Mouse (Mus musculus): Measurements from ENCODE around the gene Rbfox2. TPM values are rescaled to one million over a fixed set of nuclear protein-coding genes. Genes with fewer than 3 reads are reported as not detected.

Rbfox2 gene
- polyA plus RNA-seq, 1 experiment from 2014 or later = 6.5 TPM

GRCm38 (mm10) chr15:77037278-77038161 lies 269.3 kb downstream of the Rbfox2 start:
- DNase-seq (ENCODE audit: low spot score) = no peak

GRCm38 (mm10) chr15:77036989-77037277 lies 269.9 kb downstream of the Rbfox2 start:
- no peak for DNase-seq (ENCODE audit: low spot score)

DNA sequence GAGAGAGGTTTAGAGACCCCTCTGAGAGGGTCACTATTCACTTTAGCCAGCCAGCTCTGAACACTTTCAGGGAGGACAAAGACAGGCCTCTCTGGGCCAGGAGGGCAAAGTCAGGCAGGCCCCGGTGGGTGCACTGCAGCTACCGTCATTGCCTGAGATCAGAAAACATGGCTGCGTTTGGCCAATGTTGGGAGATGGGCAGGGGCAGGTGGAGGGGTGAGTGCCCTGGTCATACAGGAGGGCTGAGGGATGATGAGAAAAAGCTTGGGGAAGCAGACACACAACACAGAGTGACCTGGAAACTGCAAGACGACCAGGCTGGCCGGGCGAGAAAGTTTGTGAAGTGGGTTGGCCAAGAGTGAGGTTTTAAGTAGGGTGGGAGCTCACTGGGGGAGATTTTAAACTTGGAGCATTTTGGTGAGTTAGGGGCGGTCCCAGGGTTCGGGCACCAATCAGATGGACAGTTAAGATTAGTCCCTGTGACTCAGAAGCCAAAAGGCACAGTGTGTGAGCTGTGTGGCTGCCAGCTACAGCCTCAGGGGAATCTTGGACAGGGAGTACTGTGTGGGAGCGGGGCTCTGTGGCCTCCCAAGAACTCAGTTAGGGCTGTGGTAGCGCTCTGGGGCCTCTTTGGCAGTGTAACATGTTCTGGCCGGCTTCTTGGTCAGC lies 270.4 kb downstream of the Rbfox2 start:
- DNase-seq (ENCODE audit: low spot score) = no peak

GRCm38 (mm10) chr15:77035643-77036042 lies 271.2 kb downstream of the Rbfox2 start:
- DNase-seq (ENCODE audit: low spot score) = no peak

DNA sequence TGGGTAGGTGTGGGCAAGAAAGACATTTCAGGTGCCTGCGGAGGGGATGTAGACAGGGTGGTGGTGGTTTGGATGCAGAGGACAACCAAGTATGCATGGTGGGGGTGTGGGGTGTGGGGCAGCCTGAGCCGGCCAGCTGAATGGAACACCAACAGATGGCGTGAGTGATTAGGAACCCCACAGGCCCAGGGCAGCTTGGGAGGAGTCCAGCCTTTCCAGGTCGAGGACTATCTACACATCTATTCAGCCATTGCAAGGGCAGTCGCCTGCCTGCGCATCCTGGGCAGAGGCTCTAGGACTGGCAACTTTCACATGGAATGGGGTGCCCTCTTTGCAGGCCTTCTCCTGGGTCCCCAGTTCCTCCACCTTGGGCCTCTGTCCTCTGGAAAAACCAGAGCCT lies 272.3 kb downstream of the Rbfox2 start:
- no peak for DNase-seq (ENCODE audit: low spot score)

- no peak for DNase-seq (ENCODE audit: low spot score)
These were observed 275.5 kb downstream of the Rbfox2 start for GRCm38 (mm10) chr15:77031271-77031670.

GRCm38 (mm10) chr15:77029331-77029991 lies 277.3 kb downstream of the Rbfox2 start:
- DNase-seq (ENCODE audit: low spot score) = peak; percentile 40

Other genes with a start within 250 kb of the Rbfox2 start
- 0.15 TPM in 1 of 2 replicates, not detected in the other for gene Apol7a, start 92.1 kb upstream of the Rbfox2 start, polyA plus RNA-seq (2015; fragmentation: Nextera tagmentation; extraction: Ambion mirVana)
- 0.69 and 0.90 TPM in 2 replicates for gene Apol9a, start 104.1 kb upstream of the Rbfox2 start, polyA plus RNA-seq (2015; fragmentation: Nextera tagmentation; extraction: Ambion mirVana)
- gene Apol7b, start 140.5 kb upstream of the Rbfox2 start, polyA plus RNA-seq (2015; fragmentation: Nextera tagmentation; extraction: Ambion mirVana) = 0.27 and 0.46 TPM in 2 replicates
- gene Apol10a, start 170.0 kb upstream of the Rbfox2 start, polyA plus RNA-seq (2015; fragmentation: Nextera tagmentation; extraction: Ambion mirVana) = 0.05 TPM in 1 of 2 replicates, not detected in the other
- 0.09 and 0.27 TPM in 2 replicates for gene Apol11a, start 201.3 kb upstream of the Rbfox2 start, polyA plus RNA-seq (2015; fragmentation: Nextera tagmentation; extraction: Ambion mirVana)
- gene Apol7c, start 226.3 kb upstream of the Rbfox2 start, polyA plus RNA-seq (2015; fragmentation: Nextera tagmentation; extraction: Ambion mirVana) = 11.8 and 13.3 TPM in 2 replicates

All from thymus, postnatal 0 days (tissue).